Mouse (Mus musculus): ENCODE results near the gene Prss44.
"Not testable (repeated sequence)": the region's sequence is repeated elsewhere in the genome, so short reads cannot be mapped to it uniquely, and the experiment has no call there.

The Prss44 gene

DNA sequence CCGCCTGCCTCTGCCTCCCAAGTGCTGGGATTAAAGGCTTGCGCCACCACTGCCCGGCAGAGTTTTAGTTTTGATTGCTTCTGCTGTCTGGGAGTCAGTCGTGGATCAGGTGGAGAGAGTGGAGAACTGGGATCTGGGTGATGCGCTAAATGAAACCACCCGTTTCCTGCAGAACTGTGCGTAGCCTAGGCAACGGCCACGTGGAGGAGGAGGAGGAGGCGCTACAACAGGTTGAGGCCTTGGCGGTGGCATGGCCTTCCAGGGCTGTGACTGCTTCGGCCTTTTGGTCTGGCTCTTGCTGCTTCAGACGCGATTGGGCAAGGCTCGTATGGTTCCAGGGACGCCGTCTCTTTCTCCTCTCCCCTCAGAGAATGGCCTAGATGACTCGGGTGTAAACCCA, at the start of gene Prss44:
Prss44 (plus strand) TSS at position 206 of the 400 bp plus-strand sequence.
- no peak for DNase-seq

DNA sequence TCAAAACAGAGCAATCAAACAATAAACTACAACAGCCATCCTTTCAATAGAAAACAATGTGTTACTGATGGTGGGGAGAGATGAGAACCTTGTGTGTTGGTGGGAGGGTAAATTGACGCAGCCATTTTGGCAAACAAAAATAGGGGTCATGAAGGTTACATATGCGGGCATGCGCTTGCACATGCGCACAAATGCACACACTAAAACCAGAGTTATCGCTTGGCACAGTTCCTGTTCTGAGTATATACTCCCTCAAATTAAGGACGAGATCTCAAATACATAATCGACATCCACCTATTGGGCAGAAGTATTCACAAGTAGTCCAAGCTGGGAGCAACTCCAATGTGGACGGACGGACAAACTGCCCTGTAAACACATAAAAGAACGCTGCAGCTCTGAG, 41.5 kb upstream of the Prss44 start:
- DNase-seq = no peak

DNA sequence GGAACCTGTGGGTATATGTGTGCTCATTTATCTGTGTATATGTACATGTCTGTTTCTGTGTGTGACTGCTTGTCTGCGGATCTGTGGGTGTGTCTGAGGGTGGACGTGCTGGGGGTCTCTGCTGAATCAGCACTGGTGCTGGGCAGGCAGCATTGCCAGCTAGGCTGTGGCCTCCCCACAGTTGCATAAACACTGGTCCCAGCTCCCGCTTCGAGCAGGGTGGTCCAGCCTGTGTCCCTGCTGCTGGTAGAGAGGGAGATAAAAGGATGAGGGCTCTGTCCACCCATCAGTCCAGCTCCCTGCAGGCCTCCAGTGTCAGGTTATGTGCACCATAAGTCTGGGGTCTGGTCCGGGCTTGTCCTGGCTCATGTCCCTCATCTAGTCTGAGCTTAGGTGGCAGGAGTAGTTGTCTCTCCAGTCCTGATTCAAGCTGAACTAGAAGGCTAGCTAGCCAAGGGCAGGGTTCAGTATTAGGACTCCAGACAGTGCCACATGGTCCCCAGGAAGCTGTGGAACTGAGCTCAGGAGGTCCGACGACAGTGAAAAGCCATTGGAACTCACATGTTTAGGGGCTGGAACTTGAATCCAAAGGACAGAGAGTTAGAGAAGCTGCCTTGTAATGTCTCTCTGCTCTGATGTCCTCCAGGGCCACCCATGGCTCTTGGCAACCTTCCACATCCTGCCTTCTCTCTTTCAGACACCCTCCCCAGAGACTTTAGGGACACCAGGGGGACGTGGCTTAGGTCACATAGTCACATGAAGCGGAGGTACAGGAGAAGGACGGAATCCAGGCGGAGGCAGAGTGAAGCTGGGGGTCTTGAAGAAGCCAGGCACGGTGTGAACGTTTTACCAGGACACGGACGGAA, 39.2 kb upstream of the Prss44 start:
- DNase-seq = no peak

DNA sequence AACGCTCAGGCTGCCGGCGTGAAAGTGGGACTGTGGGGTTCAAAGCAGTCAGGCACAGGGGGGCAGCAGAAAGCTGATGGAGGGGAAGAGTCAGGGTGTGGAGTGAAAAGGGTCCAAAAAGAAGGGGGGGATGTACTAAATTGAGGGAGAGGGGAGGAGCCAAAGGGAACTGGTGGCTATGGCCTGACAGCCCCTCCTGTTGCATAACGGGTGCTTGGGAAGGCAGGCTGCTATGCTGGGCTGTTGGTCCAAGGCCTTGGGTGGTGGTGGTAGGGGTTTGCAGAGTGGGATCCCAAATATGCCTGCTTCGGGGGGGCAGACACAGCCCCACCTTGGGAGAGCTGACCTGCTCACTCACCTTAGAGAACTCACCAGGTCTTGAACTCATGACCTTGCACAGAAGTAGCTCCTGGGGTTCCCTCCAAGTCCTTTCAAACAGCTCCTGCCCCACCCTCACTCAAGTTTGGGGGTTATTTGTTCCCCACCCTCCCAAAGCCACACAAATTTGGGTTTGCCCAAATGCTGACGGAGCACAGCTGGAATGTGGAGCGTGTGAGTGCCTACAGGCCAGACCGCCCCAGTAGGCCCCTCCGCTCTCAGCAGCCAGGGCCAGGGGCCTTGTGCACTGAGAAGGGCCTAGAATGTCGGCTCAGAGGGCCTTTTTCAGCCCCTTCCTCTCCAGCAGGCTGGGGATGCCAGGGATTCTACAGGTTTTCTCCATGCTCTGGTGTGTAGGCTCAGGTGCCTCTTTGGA, 38.3 kb upstream of the Prss44 start:
- DNase-seq = no peak

DNA sequence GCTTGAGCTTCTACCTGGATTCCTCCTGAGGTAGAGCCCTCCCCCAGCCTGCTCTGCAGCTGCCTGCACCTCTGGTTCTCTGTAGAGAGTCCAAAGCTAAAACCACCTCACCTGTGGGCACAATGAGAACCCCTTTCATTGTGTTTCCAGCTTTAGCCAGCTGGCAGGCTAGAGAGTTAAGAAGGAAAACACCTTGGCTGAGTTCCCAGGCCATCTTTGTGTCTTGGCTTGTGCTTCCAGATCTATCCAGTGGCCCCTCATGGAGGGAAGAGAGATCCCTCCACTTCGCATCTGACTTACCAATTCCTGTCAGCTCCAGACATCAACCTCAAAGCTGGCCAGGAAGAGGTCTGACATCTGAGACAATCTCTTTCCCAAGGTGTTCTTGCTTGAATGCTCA, 35.7 kb upstream of the Prss44 start:
- DNase-seq = no peak

DNA sequence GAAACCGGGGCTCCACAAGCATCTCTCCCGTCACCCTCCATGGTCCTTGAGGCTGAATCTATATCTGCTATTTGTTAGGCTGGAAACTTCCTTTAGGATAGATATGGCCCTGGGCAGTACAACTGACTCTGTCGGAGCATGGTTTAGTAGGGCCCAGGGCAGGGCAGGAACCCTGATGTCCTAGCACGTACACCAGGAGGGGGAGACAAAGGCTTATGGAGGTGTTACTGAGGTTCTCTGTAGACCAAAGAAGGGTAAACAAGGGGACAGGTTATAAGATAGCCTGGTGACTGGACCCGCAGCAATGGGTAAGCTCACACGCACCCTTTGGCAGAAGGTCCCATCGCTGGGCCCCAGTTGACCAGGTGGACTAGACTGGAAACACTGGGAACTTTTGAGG, 35.2 kb upstream of the Prss44 start:
- no peak for DNase-seq

DNA sequence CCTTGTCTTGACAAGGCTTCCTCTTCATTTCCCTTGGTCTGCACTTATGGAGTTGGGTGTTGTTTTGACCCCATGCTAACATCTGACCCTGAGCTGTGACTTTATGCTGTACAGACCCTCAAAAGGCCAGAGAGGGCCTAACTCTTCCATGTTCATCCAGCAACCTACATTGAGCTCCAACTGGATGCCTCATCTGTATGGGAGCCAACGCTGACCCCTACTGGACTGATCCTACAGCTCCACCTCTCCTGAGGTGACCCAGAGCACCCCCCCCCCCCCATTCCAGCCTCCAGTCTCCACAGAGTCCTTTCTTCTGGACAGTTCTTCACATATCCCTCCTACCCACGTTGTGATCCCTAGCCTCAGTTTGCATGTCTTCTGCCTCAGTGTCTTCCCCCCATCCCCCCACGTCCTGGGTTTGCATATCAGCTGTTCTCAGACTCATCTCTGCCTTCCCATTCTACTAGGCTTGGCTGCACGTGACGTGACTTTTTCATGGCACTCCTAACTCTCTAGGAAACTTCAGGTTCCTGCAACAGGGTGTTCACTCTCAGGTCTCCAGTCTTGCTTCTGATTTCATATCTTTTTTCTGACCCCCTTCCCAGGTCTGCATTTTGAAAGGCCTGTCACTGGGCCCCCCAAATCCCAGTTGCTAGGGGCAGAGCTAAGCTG, 34.4 kb upstream of the Prss44 start:
- DNase-seq = no peak

DNA sequence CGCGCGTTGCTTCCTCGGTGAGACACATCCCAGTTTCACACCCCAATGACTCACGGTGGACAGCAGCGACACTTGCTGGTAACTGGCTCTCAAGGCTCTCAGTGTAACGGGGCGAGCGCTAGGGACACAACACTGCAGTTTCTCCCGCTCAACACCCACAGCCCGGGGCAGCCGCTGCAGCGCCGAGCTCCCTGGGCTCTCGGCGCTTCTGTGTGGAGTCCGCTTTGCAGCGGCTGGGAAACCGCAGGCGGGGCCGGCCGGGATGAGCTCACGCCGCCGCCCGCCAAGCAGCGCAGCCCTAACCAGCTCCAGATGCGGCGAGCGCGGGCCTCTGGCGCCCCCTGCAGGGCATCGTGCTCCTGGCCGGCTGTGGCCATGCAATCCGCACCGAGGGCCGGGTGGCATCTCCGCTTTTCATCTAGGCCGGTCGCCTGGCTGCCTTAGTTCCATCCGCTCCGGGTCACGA, 32.5 kb upstream of the Prss44 start:
- DNase-seq = peak; percentile 86

DNA sequence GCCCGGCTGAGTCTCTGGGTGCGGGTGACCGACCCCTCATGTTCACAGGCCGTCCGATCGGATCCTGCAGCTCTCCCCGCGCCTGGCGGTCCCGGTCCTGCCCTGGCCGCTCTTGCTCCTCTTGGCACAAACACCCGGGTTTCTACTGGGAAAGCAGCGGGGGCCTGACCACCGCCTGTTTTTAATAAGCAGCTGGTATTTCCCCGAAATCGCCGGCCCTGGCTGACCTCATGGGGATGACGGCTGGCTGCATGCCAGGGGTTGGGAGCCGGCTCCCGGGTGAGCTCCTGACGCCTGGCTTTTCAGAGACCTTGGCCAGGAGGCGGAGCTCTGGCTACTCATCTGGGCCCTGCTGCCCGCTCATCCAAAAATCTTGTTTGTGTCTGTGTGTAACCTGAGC, 32.1 kb upstream of the Prss44 start:
- DNase-seq = peak; percentile 82

DNA sequence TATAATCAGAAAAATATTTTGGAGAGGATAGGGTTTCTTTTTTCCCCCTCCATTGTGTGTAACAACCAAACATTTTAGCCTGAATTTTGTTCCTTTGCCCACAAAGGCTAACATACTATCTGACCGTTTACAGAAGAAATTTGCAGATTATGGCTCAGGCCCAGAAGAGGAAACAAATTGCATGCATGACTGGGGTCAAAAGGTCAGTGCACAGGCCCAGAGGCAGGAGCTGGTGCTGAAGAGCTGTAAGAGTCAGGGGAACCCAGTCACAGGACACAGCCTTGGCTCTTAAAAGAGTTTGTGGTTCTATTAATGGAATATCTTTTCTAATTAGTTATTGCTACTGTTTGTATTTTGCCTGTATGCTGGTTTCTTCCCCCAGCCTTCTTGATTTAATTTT, 30.2 kb upstream of the Prss44 start:
- DNase-seq = no peak

DNA sequence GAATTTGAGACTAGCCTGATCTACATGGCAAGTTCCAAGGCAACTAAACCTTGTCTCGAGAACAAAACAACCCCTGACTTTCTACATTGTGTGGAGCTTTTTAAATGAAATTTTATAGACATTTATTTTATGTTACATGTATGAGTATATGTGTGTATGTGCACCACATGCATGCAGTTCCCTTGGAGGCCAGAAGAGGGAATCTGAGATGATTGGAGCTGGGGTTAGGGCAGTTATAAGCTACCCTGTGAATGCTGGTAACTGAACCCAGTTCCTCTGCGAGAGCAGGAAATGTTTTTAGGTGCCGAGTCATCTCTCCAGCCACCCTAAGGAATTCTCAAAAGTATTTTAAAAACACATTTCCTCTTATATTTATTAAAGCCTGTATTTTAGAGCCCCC, 25.6 kb upstream of the Prss44 start:
- DNase-seq = no peak

DNA sequence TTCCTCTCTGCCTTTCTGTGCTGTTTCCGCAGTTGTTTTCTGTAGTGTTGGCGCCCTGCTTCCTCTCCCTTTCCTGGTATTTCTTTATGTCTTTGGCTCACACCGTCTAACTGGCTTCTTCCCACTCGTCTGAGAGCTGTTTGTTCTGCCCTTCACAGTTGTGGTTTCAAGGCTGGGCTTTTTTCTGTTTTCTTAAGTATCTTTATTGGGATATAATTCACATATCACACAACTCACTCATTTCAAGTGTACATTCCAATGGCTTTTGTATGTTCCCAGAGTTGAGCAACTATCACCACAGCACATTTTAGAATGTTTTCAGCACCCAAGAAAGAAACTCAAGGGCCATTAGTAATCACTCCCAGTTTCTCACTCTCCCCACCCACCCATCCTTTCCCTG, 23.3 kb upstream of the Prss44 start:
- no peak for DNase-seq

DNA sequence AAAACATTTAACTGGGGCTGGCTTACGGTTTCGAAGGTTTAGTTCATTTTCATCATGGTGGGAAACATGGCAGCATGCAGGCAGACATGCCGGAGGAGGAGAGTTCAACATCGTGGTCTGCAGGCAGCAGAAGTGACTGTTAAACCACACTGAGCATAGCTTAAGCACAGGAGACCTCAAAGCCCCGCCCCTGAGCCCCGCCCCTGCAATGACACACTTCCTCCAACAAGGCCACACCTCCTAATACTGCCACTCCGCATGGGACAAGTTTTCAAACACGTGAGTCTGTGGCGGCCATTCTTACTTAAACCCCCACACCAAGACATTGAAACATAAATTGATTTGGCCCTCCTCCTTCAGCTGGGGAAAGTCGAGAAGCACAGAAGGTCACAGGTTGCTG, 16.8 kb upstream of the Prss44 start:
- no peak for DNase-seq

DNA sequence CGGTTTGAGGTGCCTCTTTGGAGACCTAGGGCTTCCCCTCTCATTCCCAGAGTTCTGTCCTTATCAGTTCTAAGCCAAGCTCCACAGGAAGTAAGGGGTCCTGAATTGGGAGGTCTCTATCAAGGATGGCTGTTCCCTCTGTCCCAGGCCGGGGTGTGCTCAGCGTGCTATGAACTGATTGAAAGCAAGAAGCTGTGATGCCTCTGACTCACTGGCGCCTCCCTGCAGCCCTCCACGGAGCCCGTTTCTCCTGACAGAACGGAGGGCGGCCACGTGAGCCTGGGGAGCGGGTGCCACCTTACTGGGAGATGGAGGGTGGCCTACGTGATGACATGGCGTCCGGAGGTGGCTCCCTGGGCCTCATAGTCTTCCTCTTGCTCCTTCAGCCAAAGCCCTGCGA, 15.9 kb upstream of the Prss44 start, which contains the start of gene Prss42:
Prss42 (plus strand) TSS at position 301 of the 400 bp plus-strand sequence.
- no peak for DNase-seq

DNA sequence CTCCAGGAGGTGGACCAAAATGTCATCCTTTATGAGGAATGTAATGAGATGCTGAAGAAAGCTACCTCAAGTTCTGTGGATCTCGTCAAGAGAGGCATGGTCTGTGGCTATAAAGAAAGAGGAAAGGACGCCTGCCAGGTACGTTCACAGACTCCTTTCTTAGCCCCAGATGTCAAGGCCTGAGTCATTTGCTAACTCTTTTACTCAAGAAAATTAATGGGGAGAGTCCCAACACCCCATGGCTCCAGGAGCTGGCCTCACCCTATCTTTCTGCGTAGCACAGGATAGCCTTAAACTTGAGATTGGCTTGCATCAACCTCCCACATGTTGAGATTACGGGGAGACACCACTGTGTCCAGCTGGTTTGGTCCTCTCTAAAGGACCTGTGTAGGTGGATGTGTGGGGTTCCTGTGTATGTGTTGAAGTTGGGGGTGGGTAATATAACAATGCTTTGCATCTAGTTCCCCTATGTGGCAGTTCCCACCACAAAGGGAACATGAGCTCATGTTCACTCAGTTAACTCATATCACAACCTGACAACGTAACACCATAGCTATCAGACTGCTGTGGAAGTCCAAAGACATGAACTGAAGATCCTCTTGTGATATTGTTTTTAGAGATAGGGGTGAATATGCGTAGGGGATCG, 12.8 kb upstream of the Prss44 start:
- no peak for DNase-seq

DNA sequence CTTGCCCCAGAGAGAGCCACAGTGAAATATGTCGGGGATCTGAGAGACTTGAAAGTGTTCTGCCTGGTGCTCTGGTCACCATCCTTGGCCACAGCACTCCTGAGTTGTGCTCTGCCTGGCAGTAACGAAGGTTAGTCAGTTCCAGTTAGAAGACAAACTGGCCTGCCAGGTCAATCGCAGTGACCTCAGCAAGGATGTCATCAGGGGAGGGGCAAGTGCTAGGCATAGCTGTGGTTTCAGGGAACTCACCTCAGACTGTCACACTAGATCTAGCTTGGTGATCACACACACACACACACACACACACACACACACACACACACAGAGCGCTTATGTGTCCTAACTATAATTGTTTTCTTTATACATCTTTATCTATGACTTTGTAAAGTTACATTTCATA, 10.5 kb upstream of the Prss44 start:
- DNase-seq = no peak

DNA sequence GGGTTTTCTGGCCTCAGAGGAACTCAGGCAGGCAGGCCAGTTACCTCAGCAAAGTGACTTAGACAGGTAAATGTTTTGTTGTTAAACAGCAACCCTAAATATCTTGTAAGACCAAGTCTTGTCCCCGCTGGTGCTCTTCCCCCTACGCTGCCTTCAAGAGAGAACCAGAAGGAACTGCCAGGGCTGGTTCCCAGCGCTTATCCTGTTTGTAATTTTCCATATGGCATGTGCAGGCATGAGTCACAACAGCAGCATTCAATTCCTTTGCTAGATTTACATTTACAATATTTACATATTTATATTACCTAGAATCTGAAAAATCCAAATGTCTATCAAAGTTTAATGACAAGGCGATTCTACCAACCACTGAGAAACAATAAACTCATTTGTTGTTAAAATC, 3.7 kb upstream of the Prss44 start:
- DNase-seq = no peak

DNA sequence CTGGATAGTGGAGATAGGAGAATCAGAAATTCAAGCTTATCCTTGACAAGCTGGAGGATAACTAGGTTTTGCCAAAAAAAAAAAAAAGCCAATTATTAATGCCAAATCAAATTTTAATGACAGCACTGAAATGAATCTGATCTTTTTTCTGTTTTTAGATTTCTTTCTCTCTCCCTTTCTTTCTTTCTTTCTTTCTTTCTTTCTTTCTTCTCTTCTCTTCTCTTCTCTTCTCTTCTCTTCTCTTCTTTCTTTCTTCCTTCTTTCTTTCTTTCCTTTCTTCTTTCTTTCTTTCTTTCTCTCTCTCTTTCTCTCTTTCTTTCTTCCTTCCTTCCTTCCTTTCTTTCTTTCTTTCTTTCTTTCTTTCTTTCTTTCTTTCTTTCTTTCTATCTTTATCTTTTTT, 6.8 kb downstream of the Prss44 start:
- DNase-seq = not testable (repeated sequence)

DNA sequence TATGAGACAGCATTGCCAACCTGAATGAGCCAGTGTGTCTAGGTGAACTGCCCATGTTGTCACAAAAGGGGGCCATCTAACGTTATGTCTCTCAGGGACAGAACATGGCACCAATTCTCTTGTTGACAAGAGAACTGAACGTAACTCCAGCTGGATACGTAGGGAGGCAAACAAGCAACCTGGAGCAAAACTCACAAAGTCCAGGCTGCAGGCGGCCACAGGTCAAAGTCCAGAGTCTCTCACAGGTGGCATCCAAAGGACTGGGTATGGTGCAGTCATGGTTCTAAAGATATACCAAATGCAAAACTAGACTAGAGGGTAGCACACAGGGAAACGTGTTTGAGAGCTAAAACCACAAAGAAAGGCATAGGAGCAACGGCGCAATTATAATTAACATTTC, 7.6 kb downstream of the Prss44 start:
- DNase-seq = no peak

DNA sequence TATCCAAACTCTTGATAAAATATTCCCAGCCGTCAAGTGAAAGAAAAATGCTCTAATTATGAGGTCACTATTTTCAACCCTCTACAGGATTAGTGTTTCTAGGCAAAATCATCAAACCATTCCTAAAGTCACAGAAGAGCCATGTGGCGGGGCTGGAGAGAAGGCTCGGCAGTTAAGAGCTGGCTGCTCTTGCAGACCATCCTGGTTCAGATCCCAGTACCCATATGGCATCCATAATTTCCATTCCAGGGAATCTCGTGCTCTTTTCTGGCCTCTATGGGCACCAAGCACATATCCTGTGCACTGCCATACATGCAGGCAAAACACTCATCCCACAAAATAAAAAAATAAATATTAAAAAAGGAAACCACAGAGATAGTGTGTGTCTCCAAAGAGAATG, 11.6 kb downstream of the Prss44 start:
- DNase-seq = no peak

DNA sequence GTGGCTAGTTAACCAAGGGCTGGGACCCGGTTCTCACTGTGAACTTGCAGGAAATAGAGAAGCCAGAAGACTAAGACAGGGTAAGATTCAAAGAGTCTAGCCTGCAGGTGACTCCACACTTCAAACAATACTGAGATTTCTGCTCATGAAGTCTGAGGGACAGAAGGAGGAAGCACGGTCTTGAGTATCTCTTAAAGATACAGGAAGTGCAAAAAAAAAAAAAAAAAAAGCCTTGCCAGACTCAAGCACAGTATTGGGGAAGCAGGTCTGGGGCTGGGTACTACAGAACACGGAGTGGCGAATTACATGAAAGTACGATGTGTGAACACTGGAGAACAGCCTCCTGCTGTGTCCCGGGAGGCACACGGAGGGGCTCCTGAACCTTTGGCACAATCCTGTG, 12.0 kb downstream of the Prss44 start:
- DNase-seq = no peak

DNA sequence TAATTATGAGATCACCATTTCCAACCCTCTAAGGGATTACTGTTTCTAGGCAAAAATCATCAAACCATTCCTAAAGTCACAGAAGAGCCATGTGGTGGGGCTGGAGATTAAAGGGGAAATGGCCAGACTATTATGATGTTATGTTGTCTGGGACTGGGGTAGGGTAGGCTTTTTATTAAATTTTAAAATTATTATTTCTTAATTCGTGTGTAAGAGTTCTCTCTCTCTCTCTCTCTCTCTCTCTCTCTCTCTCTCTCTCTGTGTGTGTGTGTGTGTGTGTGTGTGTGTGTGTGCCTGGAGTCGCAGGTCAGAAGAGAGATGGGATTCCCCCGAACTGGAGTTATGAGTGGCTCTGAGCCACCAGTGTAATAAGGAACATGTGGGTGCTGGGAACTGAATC, 12.6 kb downstream of the Prss44 start, which contains the start of gene Prss43:
Prss43 (plus strand) TSS at position 301 of the 400 bp plus-strand sequence.
- no peak for DNase-seq

DNA sequence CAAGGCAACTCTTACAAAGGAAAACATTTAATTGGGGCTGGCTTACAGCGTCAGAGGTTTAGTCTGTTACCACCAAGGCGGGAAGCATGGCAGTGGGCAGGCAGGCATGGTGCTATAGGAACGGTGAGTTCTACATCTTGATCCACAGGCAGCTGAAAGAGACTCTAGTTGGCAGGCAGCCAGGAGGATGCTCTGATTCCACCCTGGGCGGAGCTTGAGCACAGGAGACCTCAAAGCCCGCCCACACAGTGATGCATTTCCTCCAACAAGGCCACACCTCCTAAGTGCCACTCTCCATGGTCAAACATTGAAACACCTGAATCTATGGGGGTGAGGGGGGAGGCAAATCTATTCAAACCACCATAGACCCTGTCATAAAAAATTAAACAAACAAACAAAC, 19.2 kb downstream of the Prss44 start:
- DNase-seq = no peak
